Comparison of ENCODE assay signal across 8 mouse cellular contexts in the genomic region with DNA sequence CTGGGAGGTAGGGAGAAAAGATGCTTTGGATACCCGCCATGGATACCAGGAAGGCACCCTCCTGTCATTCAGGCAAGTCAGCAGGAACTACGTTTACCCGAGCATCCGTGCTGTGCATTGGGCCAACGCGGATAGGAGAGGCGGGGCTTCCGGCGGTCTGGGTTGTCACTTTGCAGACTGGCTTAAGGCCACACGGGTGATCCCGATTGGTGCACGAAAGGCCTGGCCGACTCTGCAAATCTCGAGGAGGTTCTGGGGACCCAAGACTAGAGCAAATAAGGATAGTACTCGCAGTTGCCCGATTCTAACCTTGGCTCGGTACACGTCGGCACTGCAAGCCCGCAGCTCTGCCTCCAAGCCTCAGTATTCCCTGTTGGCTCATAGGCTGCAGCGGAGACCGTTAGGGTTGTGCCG. TPM values are rescaled to one million over a fixed set of nuclear protein-coding genes. Genes with fewer than 3 reads are reported as not detected.
DNase-seq lines count a peak whose midpoint lies in the region; ATAC-seq and TF ChIP-seq lines count a peak whose summit lies in the region.

Gene Zfp324 (plus strand): TSS at position 161 of the 414 bp plus-strand sequence.

- peak within 1 kb of the TSS; percentile 92 for H3K4me3 ChIP-seq in E14TG2a.4 (replicated peaks; ENCODE audit: low read length)
- peak within 1 kb of the TSS; percentile 78 for H3K4me3 ChIP-seq in forebrain, embryonic 10.5 days
- peak within 1 kb of the TSS; percentile 92 to 95 for H3K4me3 ChIP-seq in heart, embryonic 14.5 days (ENCODE audit: control insufficient read depth in 1 of 2, insufficient read depth in 1 of 2, low read depth in 1 of 2, low read length in 2 of 2)
- peak within 1 kb of the TSS; percentile 79 for H3K4me3 ChIP-seq in liver, embryonic 13.5 days (replicated peaks)
- peak within 1 kb of the TSS; percentile 90 for H3K4me3 ChIP-seq in stomach, embryonic 15.5 days (replicated peaks)

- H3K4me2 ChIP-seq in heart, embryonic 14.5 days (ENCODE audit: low read length): peak within 1 kb of the TSS; percentile 94
- H3K4me2 ChIP-seq in liver, embryonic 13.5 days: peak within 1 kb of the TSS; percentile 93
- peak within 1 kb of the TSS; percentile 90 for H3K4me2 ChIP-seq in stomach, embryonic 15.5 days

- DNase-seq in c-Kit-positive CD71-positive TER-119-negative erythroid progenitor cells, embryonic 14.5 days (ENCODE audit: low read depth): peak; percentile 85
- peak; percentile 88 for DNase-seq in forebrain, embryonic 10.5 days (ENCODE audit: extremely low spot score, low spot score)
- DNase-seq in kidney, postnatal 14 days: peak; percentile 93
- peak; percentile 87 for DNase-seq in liver, embryonic 13.5 days
- DNase-seq in natural killer cell, adult 2 months (ENCODE audit: low spot score in 2 of 2): peak; percentile 78

- no peaks in the 10 kb centered on the region for H3K9me3 ChIP-seq in E14TG2a.4 (ENCODE audit: low read length)
- no peaks in the 10 kb centered on the region for H3K9me3 ChIP-seq in forebrain, embryonic 10.5 days
- H3K9me3 ChIP-seq in heart, embryonic 14.5 days (ENCODE audit: control insufficient read depth, low read length): no peaks in the 10 kb centered on the region
- H3K9me3 ChIP-seq in liver, embryonic 13.5 days (replicated peaks): no peaks in the 10 kb centered on the region
- no peaks in the 10 kb centered on the region for H3K9me3 ChIP-seq in stomach, embryonic 15.5 days

- H3K27me3 ChIP-seq in E14TG2a.4 (ENCODE audit: insufficient read depth, low read length): 0 out of 2 replicates have a peak, but pooled peaks cover 5% of the 10 kb centered on the region
- no peaks in the 10 kb centered on the region for H3K27me3 ChIP-seq in forebrain, embryonic 10.5 days (ENCODE audit: poor library complexity, severe bottlenecking)
- no peaks in the 10 kb centered on the region for H3K27me3 ChIP-seq in heart, embryonic 14.5 days (ENCODE audit: control insufficient read depth, insufficient read depth, low read length)
- H3K27me3 ChIP-seq in liver, embryonic 13.5 days: no peaks in the 10 kb centered on the region
- no peaks in the 10 kb centered on the region for H3K27me3 ChIP-seq in stomach, embryonic 15.5 days (replicated peaks)

- peak within 1 kb of the TSS; percentile 97 for H3K9ac ChIP-seq in heart, embryonic 14.5 days (ENCODE audit: low read length)
- peak within 1 kb of the TSS; percentile 84 for H3K9ac ChIP-seq in liver, embryonic 13.5 days
- H3K9ac ChIP-seq in stomach, embryonic 15.5 days: peak within 1 kb of the TSS; percentile 90

- H3K27ac ChIP-seq in forebrain, embryonic 10.5 days: peak within 1 kb of the TSS; percentile 89
- peak within 1 kb of the TSS; percentile 86 to 87 for H3K27ac ChIP-seq in heart, embryonic 14.5 days (replicated peaks in 1 of 2; ENCODE audit: control insufficient read depth in 1 of 2, insufficient read depth in 1 of 2, low read depth in 2 of 2, low read length in 2 of 2)
- H3K27ac ChIP-seq in liver, embryonic 13.5 days: peak within 1 kb of the TSS; percentile 93
- peak within 1 kb of the TSS; percentile 86 for H3K27ac ChIP-seq in stomach, embryonic 15.5 days

- ATAC-seq in heart, embryonic 14.5 days (ENCODE audit: insufficient number of reproducible peaks, insufficient read depth, low FRiP score, low read depth): peak; percentile 83
- ATAC-seq in liver, embryonic 13.5 days (ENCODE audit: low read depth): peak; percentile 93
- peak; percentile 91 for ATAC-seq in stomach, embryonic 15.5 days (ENCODE audit: insufficient read depth, low FRiP score, low read depth)

- WGBS in forebrain, embryonic 10.5 days: under 1% methylated on average over 23 of the region's 23 CpGs
- WGBS in heart, embryonic 14.5 days: under 1% methylated on average over 23 of the region's 23 CpGs
- WGBS in liver, embryonic 13.5 days (ENCODE audit: insufficient replicate concordance): under 1% methylated on average over 23 of the region's 23 CpGs
- WGBS in stomach, embryonic 15.5 days: 0% methylated on average over 23 of the region's 23 CpGs

- peaks cover 47% of the 10 kb centered on the region for H3K4me1 ChIP-seq in E14TG2a.4 (replicated peaks; ENCODE audit: low read depth, low read length)
- peaks cover 33% of the 10 kb centered on the region for H3K4me1 ChIP-seq in forebrain, embryonic 10.5 days
- peaks cover 5 to 16% of the 10 kb centered on the region in 2 experiments for H3K4me1 ChIP-seq in heart, embryonic 14.5 days (ENCODE audit: control insufficient read depth in 2 of 2, insufficient read depth in 2 of 2, low read length in 2 of 2)
- H3K4me1 ChIP-seq in liver, embryonic 13.5 days (replicated peaks): peaks cover 53% of the 10 kb centered on the region
- H3K4me1 ChIP-seq in stomach, embryonic 15.5 days: peaks cover 14% of the 10 kb centered on the region

- peaks cover 20% of the 10 kb centered on the region for H3K36me3 ChIP-seq in E14TG2a.4 (ENCODE audit: insufficient read depth, low read length)
- peaks cover 23% of the 10 kb centered on the region for H3K36me3 ChIP-seq in forebrain, embryonic 10.5 days (replicated peaks)
- H3K36me3 ChIP-seq in heart, embryonic 14.5 days (ENCODE audit: control insufficient read depth, insufficient read depth, low read length): peaks cover 21% of the 10 kb centered on the region
- peaks cover 23% of the 10 kb centered on the region for H3K36me3 ChIP-seq in liver, embryonic 13.5 days
- H3K36me3 ChIP-seq in stomach, embryonic 15.5 days: peaks cover 21% of the 10 kb centered on the region

- no peak for TF ChIP-seq CTCF in E14TG2a.4 (conservative IDR thresholded peaks at IDR 0.05; ENCODE audit: low read length)

RNA-seq across cellular contexts. Expression of gene Zfp324, which starts in this region (rescaled TPM):
- 10.5 and 11.1 TPM in 2 replicates for polyA plus RNA-seq in forebrain, embryonic 10.5 days (2016; fragmentation: Nextera tagmentation; extraction: Ambion mirVana)
- polyA plus RNA-seq in heart, embryonic 14.5 days (2014; fragmentation: Nextera tagmentation; extraction: Ambion mirVana): 6.1 and 6.3 TPM in 2 replicates
- polyA plus RNA-seq in liver, embryonic 13.5 days (2015; fragmentation: Nextera tagmentation; extraction: Ambion mirVana): 3.3 and 3.6 TPM in 2 replicates
- 8.9 and 10.3 TPM in 2 replicates for polyA plus RNA-seq in stomach, embryonic 15.5 days (2015; fragmentation: Nextera tagmentation; extraction: Ambion mirVana)

Comparison
In these comparisons a context has a peak if more than half of its experiments do, and no peak if none do; other contexts are left out.
1. Peak in every context shown above with its lines: DNase-seq, ATAC-seq, H3K4me3 ChIP-seq and H3K27ac ChIP-seq.